Comparison of ENCODE assay signal across 8 mouse cellular contexts in genomic region chr2:71981343-71981851, GRCm38 (mm10). TPM values are rescaled to one million over a fixed set of nuclear protein-coding genes. Genes with fewer than 3 reads are reported as not detected.
A peak's percentile ranks its signal among the peaks of the same experiment; 100 is the strongest.
DNase-seq lines count a peak whose midpoint lies in the region; ATAC-seq and TF ChIP-seq lines count a peak whose summit lies in the region.

No protein-coding gene starts in this region.

- peak overlapping the region; percentile 81 for H3K4me2 ChIP-seq in forebrain, postnatal 0 days (ENCODE audit: low read depth)
- H3K4me2 ChIP-seq in liver, embryonic 15.5 days = peak overlapping the region; percentile 70

- 2% methylated on average over 24 of the region's 24 CpGs for WGBS in cerebellum, adult 2 months
- WGBS in forebrain, postnatal 0 days = 4% methylated on average over 24 of the region's 24 CpGs
- WGBS in liver, embryonic 15.5 days (ENCODE audit: insufficient replicate concordance) = 17% methylated on average over 24 of the region's 24 CpGs

- no peaks in the 10 kb centered on the region for H3K36me3 ChIP-seq in forebrain, postnatal 0 days (ENCODE audit: insufficient read depth)
- no peaks in the 10 kb centered on the region for H3K36me3 ChIP-seq in liver, embryonic 15.5 days (replicated peaks)

- DNase-seq in layer of hippocampus, adult 2 months (ENCODE audit: low spot score in 2 of 2) = peak in 1 of 2 experiments; percentile 32
- DNase-seq in layer of hippocampus, postnatal 14 days (ENCODE audit: low spot score in 2 of 2) = no peak
- DNase-seq in cerebellum, adult 2 months = peak; percentile 68 to 77
- peak; percentile 42 for DNase-seq in forebrain, postnatal 0 days
- no peak for DNase-seq in layer of hippocampus, adult 18-20 months (ENCODE audit: low spot score in 2 of 2)
- no peak for DNase-seq in urinary bladder, postnatal 36 days (ENCODE audit: low spot score in 2 of 2)
- no peak for DNase-seq in kidney, adult 8-10 months

- ATAC-seq in forebrain, postnatal 0 days = peak; percentile 8; the same call in 1 of the 2 replicates
- no peak for ATAC-seq in liver, embryonic 15.5 days (ENCODE audit: insufficient read depth)

- H3K9ac ChIP-seq in forebrain, postnatal 0 days = peak overlapping the region; percentile 86
- peak overlapping the region; percentile 25; the same call in 1 of the 2 replicates for H3K9ac ChIP-seq in liver, embryonic 15.5 days

- no peak for TF ChIP-seq POLR2A in cerebellum, adult 2 months (IDR thresholded peaks at IDR 0.05; ENCODE audit: borderline replicate concordance, insufficient read depth, low read length)

- no peaks in the 10 kb centered on the region for H3K27me3 ChIP-seq in cerebellum, adult 2 months (ENCODE audit: control insufficient read depth, insufficient read depth, low read length)
- H3K27me3 ChIP-seq in forebrain, postnatal 0 days (ENCODE audit: insufficient read depth, low read length) = no peaks in the 10 kb centered on the region
- H3K27me3 ChIP-seq in liver, embryonic 15.5 days = peaks cover 30% of the 10 kb centered on the region

- H3K4me3 ChIP-seq in layer of hippocampus, adult 2 months = peak overlapping the region; percentile 70
- H3K4me3 ChIP-seq in cerebellum, adult 2 months (replicated peaks; ENCODE audit: insufficient read depth, low read depth, low read length) = peak overlapping the region; percentile 78
- peak overlapping the region; percentile 70 for H3K4me3 ChIP-seq in forebrain, postnatal 0 days (ENCODE audit: low read depth, low read length)
- H3K4me3 ChIP-seq in liver, embryonic 15.5 days (replicated peaks) = peak overlapping the region; percentile 45

- TF ChIP-seq CTCF in layer of hippocampus, adult 2 months (conservative IDR thresholded peaks at IDR 0.05) = no peak
- no peak for TF ChIP-seq CTCF in cerebellum, adult 2 months (IDR thresholded peaks at IDR 0.05; ENCODE audit: borderline replicate concordance, insufficient read depth, low read depth, low read length)
- TF ChIP-seq CTCF in forebrain, postnatal 0 days (IDR thresholded peaks at IDR 0.05; ENCODE audit: low read depth) = no peak

- peak overlapping the region; percentile 95 for H3K27ac ChIP-seq in layer of hippocampus, adult 2 months
- H3K27ac ChIP-seq in cerebellum, adult 2 months (ENCODE audit: insufficient read depth, low read length) = peak overlapping the region; percentile 99
- peak overlapping the region; percentile 84 for H3K27ac ChIP-seq in forebrain, postnatal 0 days (ENCODE audit: low read depth, low read length)
- no peak overlapping the region for H3K27ac ChIP-seq in liver, embryonic 15.5 days (replicated peaks)

- H3K9me3 ChIP-seq in forebrain, postnatal 0 days (ENCODE audit: low read length) = no peaks in the 10 kb centered on the region
- H3K9me3 ChIP-seq in liver, embryonic 15.5 days (replicated peaks) = no peaks in the 10 kb centered on the region

- peaks cover 17% of the 10 kb centered on the region for H3K4me1 ChIP-seq in cerebellum, adult 2 months (ENCODE audit: control insufficient read depth, insufficient read depth, low read length)
- 0 out of 2 replicates have a peak, but pooled peaks cover 4% of the 10 kb centered on the region for H3K4me1 ChIP-seq in forebrain, postnatal 0 days (ENCODE audit: insufficient read depth)
- H3K4me1 ChIP-seq in liver, embryonic 15.5 days (replicated peaks) = peaks cover 6% of the 10 kb centered on the region; the same call in 1 of the 2 replicates

RNA-seq across cellular contexts. Expression of gene Rapgef4, which starts 0.4 kb away (rescaled TPM):
- 100 to 1,000 TPM; 381 TPM for total RNA-seq in layer of hippocampus, adult 2 months (2021)
- total RNA-seq in layer of hippocampus, postnatal 14 days (2021) = 100 to 1,000 TPM; 208 to 217 TPM
- polyA plus RNA-seq in cerebellum, adult 2 months (2012; rRNA removed) = 192 and 200 TPM in 2 replicates
- total RNA-seq in forebrain, postnatal 0 days (2014; rRNA removed) = 46.4 and 58.7 TPM in 2 replicates
- polyA plus RNA-seq in forebrain, postnatal 0 days (2015; fragmentation: Nextera tagmentation; extraction: Ambion mirVana) = 15.8 and 27.0 TPM in 2 replicates
- 6.5 and 9.4 TPM in 2 replicates for polyA plus RNA-seq in liver, embryonic 15.5 days (2015; fragmentation: Nextera tagmentation; extraction: Ambion mirVana)
- 100 to 1,000 TPM; 389 to 433 TPM for total RNA-seq in layer of hippocampus, adult 18-20 months (2021)

Comparison
In these comparisons a context has a peak if more than half of its experiments do, and no peak if none do; other contexts are left out.
1. DNase-seq: peak in cerebellum, adult 2 months (2 of 2) and forebrain, postnatal 0 days (single experiment); none in layer of hippocampus, postnatal 14 days (0 of 2), layer of hippocampus, adult 18-20 months (0 of 2), urinary bladder, postnatal 36 days (0 of 2) and kidney, adult 8-10 months (0 of 2).
2. Peak in every context shown above with its lines, with median percentiles within 50 percentile points of each other: H3K4me3 ChIP-seq.